Mouse (Mus musculus) ES-E14 (cell line): ENCODE data around the gene F11r. TPM values are rescaled to one million over a fixed set of nuclear protein-coding genes. Genes with fewer than 3 reads are reported as not detected.
A peak's percentile ranks its signal among the peaks of the same experiment; 100 is the strongest.

Experiments
- DNase-seq: peaks from one replicate; pipeline ENCODE4 v3.0.0-alpha.2; 2013; ENCODE audit warnings: low read depth, low spot score
- H3K27ac ChIP-seq: 2 replicates; pipeline ENCODE4 v1.5.1; 2012; ENCODE audit warnings: low read depth, mild to moderate bottlenecking, low read length, moderate library complexity, mixed read lengths; ENCODE audit not compliant: poor library complexity, insufficient read depth, severe bottlenecking
- H3K36me3 ChIP-seq: 2 replicates; pipeline ENCODE4 v1.6.1; 2012; ENCODE audit warnings: mild to moderate bottlenecking, low read length, moderate library complexity, mixed read lengths; ENCODE audit not compliant: control insufficient read depth, poor library complexity, insufficient read depth, severe bottlenecking
- H3K4me1 ChIP-seq, 2 experiments: fragments of 150-350 bp in 1 of 2; sonication (generic) in 1 of 2; 2 replicates each; pipeline ENCODE4 v1.6.1; 2012; ENCODE audit warnings: low read length in 2 of 2, mild to moderate bottlenecking in 1 of 2, mixed read lengths in 1 of 2; ENCODE audit not compliant: control insufficient read depth in 2 of 2, insufficient read depth in 2 of 2, poor library complexity in 1 of 2
- H3K4me3 ChIP-seq, 2 experiments: fragments of 150-350 bp in 1 of 2; sonication (generic) in 1 of 2; 2 replicates each; pipeline ENCODE4 v1.5.1; 2012; ENCODE audit warnings: low read length in 2 of 2, low read depth in 1 of 2, mild to moderate bottlenecking in 1 of 2, mixed read lengths in 1 of 2; ENCODE audit not compliant: insufficient read depth in 1 of 2, poor library complexity in 1 of 2, severe bottlenecking in 1 of 2
- H3K9ac ChIP-seq: 2 replicates; pipeline ENCODE4 v1.6.1; 2012; ENCODE audit warnings: low read depth, mild to moderate bottlenecking, low read length, mixed read lengths; ENCODE audit not compliant: poor library complexity, insufficient read depth, severe bottlenecking
- H3K9me3 ChIP-seq: fragments of 150-350 bp; sonication (generic); 2 replicates; pipeline ENCODE4 v1.6.1; 2012; ENCODE audit warnings: low read depth, mild to moderate bottlenecking, low read length; ENCODE audit not compliant: control insufficient read depth, insufficient read depth
- CHD2 ChIP-seq: IDR thresholded peaks from 2 replicates; pipeline ENCODE4 v1.6.1; 2014; ENCODE audit warnings: mild to moderate bottlenecking, low read depth, low read length, inconsistent platforms
- HCFC1 ChIP-seq: IDR thresholded peaks from 2 replicates; pipeline ENCODE4 v1.6.1; 2012; ENCODE audit warnings: low read length, inconsistent platforms, borderline replicate concordance; ENCODE audit not compliant: insufficient read depth
- MAFK ChIP-seq: IDR thresholded peaks from 2 replicates; pipeline ENCODE4 v1.6.1; 2014; ENCODE audit warnings: mild to moderate bottlenecking, low read depth, low read length, inconsistent platforms; ENCODE audit not compliant: insufficient read depth
- ZC3H11A ChIP-seq: IDR thresholded peaks from 2 replicates; pipeline ENCODE4 v1.6.1; 2012; ENCODE audit warnings: low read depth, mild to moderate bottlenecking, inconsistent platforms, low read length, borderline replicate concordance
- ZNF384 ChIP-seq: IDR thresholded peaks from 2 replicates; pipeline ENCODE4 v1.6.1; 2012; ENCODE audit warnings: low read depth, low read length, inconsistent platforms
- in situ Hi-C, 2 experiments: fragments of 600-800 bp; cut with MboI; formaldehyde crosslinking; loops; one replicate each; pipeline ENCODE4 v1.15.1; 2025; ENCODE audit warnings: low sequenced_read_pairs in 2 of 2, inconsistent platforms in 1 of 2; ENCODE audit not compliant: unreplicated experiment in 2 of 2
- total RNA-seq: library from RNA; depleted of rRNA; stranded (reverse); fragments of 300-350 nt; gene quantifications from 2 replicates; pipeline ENCODE4 v1.2.3, GENCODE M21; 2012

F11r gene
- total RNA-seq, 1 experiment: 74.9 TPM

- H3K36me3 ChIP-seq: no peaks in the 10 kb centered on the region; the same call in 1 of the 2 replicates
- H3K9me3 ChIP-seq: no peaks in the 10 kb centered on the region
- H3K4me3 ChIP-seq: no peak overlapping the region
- peaks cover 3 to 10% of the 10 kb centered on the region in 2 experiments; a peak in 1 of 4 replicates for H3K4me1 ChIP-seq
- no peak overlapping the region for H3K27ac ChIP-seq
- no peak overlapping the region; the same call in 1 of the 2 replicates for H3K9ac ChIP-seq
- TF ChIP-seq ZC3H11A: no peak
- no peak for TF ChIP-seq ZNF384
- DNase-seq: no peak
- in situ Hi-C loops: no loop called here
Observed at GRCm38 (mm10) chr1:171402991-171403390, 34.3 kb upstream of the F11r start.

GRCm38 (mm10) chr1:171407263-171407662 lies 30.1 kb upstream of the F11r start:
- TF ChIP-seq MAFK: no peak
- TF ChIP-seq ZNF384: no peak
- no peak for TF ChIP-seq CHD2
- TF ChIP-seq ZC3H11A: no peak
- no peak for TF ChIP-seq HCFC1
- Histone ChIP-seq H3K9me3 (no peaks in the 10 kb centered on the region), H3K4me1 (peaks cover 0 to 5% of the 10 kb centered on the region in 2 experiments; a peak in 1 of 4 replicates), H3K36me3 (no peaks in the 10 kb centered on the region; the same call in 1 of the 2 replicates), H3K9ac (no peak overlapping the region), H3K4me3 (no peak overlapping the region), H3K27ac (no peak overlapping the region)
- in situ Hi-C loops: no loop called here
- no peak for DNase-seq

- in situ Hi-C loops: no loop called here
- H3K4me3 ChIP-seq: no peak overlapping the region
- no peak for TF ChIP-seq HCFC1
- TF ChIP-seq ZNF384: no peak
- no peak for TF ChIP-seq CHD2
- TF ChIP-seq ZC3H11A: no peak
- TF ChIP-seq MAFK: no peak
- no peak overlapping the region for H3K9ac ChIP-seq
- H3K9me3 ChIP-seq: no peaks in the 10 kb centered on the region
- no peak overlapping the region for H3K27ac ChIP-seq
- H3K36me3 ChIP-seq: peaks cover 2% of the 10 kb centered on the region
- H3K4me1 ChIP-seq: peaks cover 5 to 6% of the 10 kb centered on the region in 2 experiments; a peak in 2 of 4 replicates
- no peak for DNase-seq
Observed at GRCm38 (mm10) chr1:171410231-171410630, 27.1 kb upstream of the F11r start.

- Histone ChIP-seq H3K36me3 (peaks cover 9% of the 10 kb centered on the region), H3K9me3 (no peaks in the 10 kb centered on the region), H3K27ac (peak within 1 kb of the TSS; percentile 76), H3K9ac (peak within 1 kb of the TSS; percentile 92), H3K4me1 (peaks cover 5 to 14% of the 10 kb centered on the region in 2 experiments; a peak in 3 of 4 replicates), H3K4me3 (peak within 1 kb of the TSS; percentile 88 to 92)
- DNase-seq: peak; percentile 88
- TF ChIP-seq ZC3H11A (no peak), HCFC1 (peak; percentile 85)
- in situ Hi-C loops: no loop called here
Observed at GRCm38 (mm10) chr1:171410947-171411484, 26.3 kb upstream of the F11r start, which contains the start of gene Usf1. Gene Usf1 (plus strand): TSS chr1:171411313.

- Histone ChIP-seq H3K27ac (peak overlapping the region; percentile 76), H3K4me3 (peak overlapping the region; percentile 88 to 92), H3K9me3 (no peaks in the 10 kb centered on the region), H3K4me1 (peaks cover 5 to 17% of the 10 kb centered on the region in 2 experiments; a peak in 3 of 4 replicates), H3K36me3 (peaks cover 13% of the 10 kb centered on the region), H3K9ac (peak overlapping the region; percentile 92)
- in situ Hi-C loops: no loop called here
- TF ChIP-seq MAFK (no peak), HCFC1 (no peak), ZC3H11A (no peak), CHD2 (no peak), ZNF384 (no peak)
- DNase-seq: no peak
Observed at GRCm38 (mm10) chr1:171411492-171411941, 25.8 kb upstream of the F11r start.
